Mouse (Mus musculus) erythroblast, embryonic 14.5 days (primary cell): ENCODE measurements at regions not wholly inside any gene's neighbourhood (a gene's known extent, or its start where the extent isn't known, plus 50 kb on each side); places are given as distances from the start of the nearest gene placed in this dataset.

Experiments used
- H3K27me3 ChIP-seq: 2 replicates; pipeline ENCODE4 v1.6.1; 2012; ENCODE audit warnings: inconsistent platforms; ENCODE audit not compliant: control insufficient read depth
- H3K36me3 ChIP-seq: 2 replicates; pipeline ENCODE4 v1.6.1; 2012; ENCODE audit warnings: mild to moderate bottlenecking, inconsistent platforms; ENCODE audit not compliant: control insufficient read depth
- H3K4me1 ChIP-seq: 2 replicates; pipeline ENCODE4 v1.6.1; 2012; ENCODE audit warnings: inconsistent platforms; ENCODE audit not compliant: control insufficient read depth
- H3K4me3 ChIP-seq: replicated peaks from 2 replicates; pipeline ENCODE3; 2012; ENCODE audit warnings: moderate library complexity, mild to moderate bottlenecking, inconsistent platforms
- H3K9me3 ChIP-seq: 2 replicates; pipeline ENCODE4 v1.6.1; 2012; ENCODE audit warnings: low read length, inconsistent platforms, mixed read lengths; ENCODE audit not compliant: control insufficient read depth
- GATA1 ChIP-seq: IDR thresholded peaks from 2 replicates; pipeline ENCODE4 v1.6.1; 2012; ENCODE audit warnings: low read length, inconsistent platforms, mixed read lengths
- TAL1 ChIP-seq: IDR thresholded peaks from 3 replicates; pipeline ENCODE4 v1.6.1; 2012; ENCODE audit warnings: low read length, inconsistent platforms, mixed read lengths

- Histone ChIP-seq H3K4me1 (no peaks in the 10 kb centered on the region), H3K9me3 (no peaks in the 10 kb centered on the region; the same call in 1 of the 2 replicates), H3K27me3 (no peaks in the 10 kb centered on the region), H3K4me3 (no peak overlapping the region), H3K36me3 (no peaks in the 10 kb centered on the region)
- TF ChIP-seq GATA1, result no peak
- TF ChIP-seq TAL1, result no peak
These were observed 178.3 kb downstream of the Gpat3 start for GRCm38 (mm10) chr5:101023784-101024183.

- Histone ChIP-seq H3K36me3 (no peaks in the 10 kb centered on the region), H3K27me3 (no peaks in the 10 kb centered on the region), H3K9me3 (no peaks in the 10 kb centered on the region; the same call in 1 of the 2 replicates), H3K4me1 (no peaks in the 10 kb centered on the region), H3K4me3 (no peak overlapping the region)
- TF ChIP-seq GATA1 (no peak), TAL1 (no peak)
These were observed 175.3 kb downstream of the Gpat3 start for GRCm38 (mm10) chr5:101020784-101021183.

DNA sequence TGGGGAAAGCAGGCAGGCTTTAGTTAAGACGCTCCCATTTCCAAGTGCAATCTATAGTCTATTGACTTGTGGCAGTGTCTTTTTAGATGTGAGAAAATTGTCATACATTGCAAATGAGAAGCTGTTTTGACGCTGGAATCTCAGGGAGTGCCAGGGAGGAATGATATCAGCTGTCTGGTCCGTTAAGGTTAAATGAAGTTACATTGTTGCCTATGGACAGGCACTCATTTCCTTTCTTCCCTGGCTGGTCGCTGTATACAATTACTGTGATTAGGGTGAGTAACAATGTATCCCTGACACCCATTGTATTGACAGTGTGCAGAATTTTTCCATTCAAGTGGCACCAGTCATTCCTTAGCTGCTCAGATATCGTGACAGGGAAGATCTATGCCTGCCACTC, 168.3 kb downstream of the Gpat3 start:
- H3K36me3 ChIP-seq, result no peaks in the 10 kb centered on the region
- no peak overlapping the region for H3K4me3 ChIP-seq
- TF ChIP-seq TAL1, result no peak
- no peak for TF ChIP-seq GATA1
- no peaks in the 10 kb centered on the region for H3K9me3 ChIP-seq
- no peaks in the 10 kb centered on the region for H3K27me3 ChIP-seq
- no peaks in the 10 kb centered on the region for H3K4me1 ChIP-seq

DNA sequence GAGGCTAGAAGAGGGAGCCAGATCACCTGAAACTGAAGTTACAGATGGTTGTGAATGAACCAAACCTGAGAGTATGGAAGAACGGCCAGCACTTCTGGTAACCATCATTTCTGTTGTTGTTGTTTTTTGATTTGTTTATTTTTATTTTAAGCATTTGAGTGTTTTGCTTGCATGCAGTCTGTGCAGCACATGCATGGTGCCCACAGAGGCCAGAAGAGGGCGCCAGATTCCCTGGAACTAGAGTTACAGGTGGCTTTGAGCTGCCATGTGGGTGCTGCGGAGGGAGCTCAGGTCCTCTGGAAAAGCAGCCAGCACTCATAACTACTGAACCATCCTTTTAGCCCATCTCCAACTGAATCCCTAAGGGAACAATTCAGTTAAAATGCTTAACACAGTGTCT, 159.7 kb downstream of the Gpat3 start:
- Histone ChIP-seq H3K36me3 (no peaks in the 10 kb centered on the region), H3K4me1 (no peaks in the 10 kb centered on the region), H3K9me3 (peaks cover 10% of the 10 kb centered on the region), H3K4me3 (no peak overlapping the region), H3K27me3 (no peaks in the 10 kb centered on the region)
- TF ChIP-seq TAL1 (no peak), GATA1 (no peak)

- no peak overlapping the region for H3K4me3 ChIP-seq
- no peaks in the 10 kb centered on the region for H3K36me3 ChIP-seq
- no peaks in the 10 kb centered on the region for H3K27me3 ChIP-seq
- H3K9me3 ChIP-seq, result peaks cover 5% of the 10 kb centered on the region; the same call in 1 of the 2 replicates
- TF ChIP-seq TAL1 (no peak), GATA1 (no peak)
- no peaks in the 10 kb centered on the region for H3K4me1 ChIP-seq
These were observed 154.9 kb downstream of the Gpat3 start for GRCm38 (mm10) chr5:101000436-101000835.

GRCm38 (mm10) chr5:100992365-100992764, 146.9 kb downstream of the Gpat3 start:
- TF ChIP-seq GATA1 (no peak), TAL1 (no peak)
- no peaks in the 10 kb centered on the region for H3K4me1 ChIP-seq
- peaks cover 3% of the 10 kb centered on the region; the same call in 1 of the 2 replicates for H3K9me3 ChIP-seq
- H3K4me3 ChIP-seq, result no peak overlapping the region
- no peaks in the 10 kb centered on the region for H3K36me3 ChIP-seq
- H3K27me3 ChIP-seq, result no peaks in the 10 kb centered on the region

- no peak overlapping the region for H3K4me3 ChIP-seq
- H3K27me3 ChIP-seq, result no peaks in the 10 kb centered on the region
- H3K36me3 ChIP-seq, result no peaks in the 10 kb centered on the region
- TF ChIP-seq TAL1 (no peak), GATA1 (no peak)
- no peaks in the 10 kb centered on the region for H3K4me1 ChIP-seq
- H3K9me3 ChIP-seq, result peaks cover 4% of the 10 kb centered on the region
These were observed 146.1 kb downstream of the Gpat3 start for GRCm38 (mm10) chr5:100991626-100992025.

- no peak for TF ChIP-seq TAL1
- no peak for TF ChIP-seq GATA1
- H3K4me1 ChIP-seq, result no peaks in the 10 kb centered on the region
- H3K36me3 ChIP-seq, result no peaks in the 10 kb centered on the region
- no peak overlapping the region for H3K4me3 ChIP-seq
- no peaks in the 10 kb centered on the region for H3K27me3 ChIP-seq
- peaks cover 7% of the 10 kb centered on the region for H3K9me3 ChIP-seq
These were observed 137.0 kb downstream of the Gpat3 start for GRCm38 (mm10) chr5:100982573-100982936.

GRCm38 (mm10) chr5:100981849-100982572, 136.5 kb downstream of the Gpat3 start:
- H3K4me3 ChIP-seq, result no peak overlapping the region
- H3K27me3 ChIP-seq, result no peaks in the 10 kb centered on the region
- H3K36me3 ChIP-seq, result no peaks in the 10 kb centered on the region
- TF ChIP-seq GATA1 (no peak), TAL1 (no peak)
- peaks cover 8% of the 10 kb centered on the region for H3K9me3 ChIP-seq
- H3K4me1 ChIP-seq, result no peaks in the 10 kb centered on the region

GRCm38 (mm10) chr5:100976736-100977135, 131.2 kb downstream of the Gpat3 start:
- no peaks in the 10 kb centered on the region for H3K36me3 ChIP-seq
- H3K4me1 ChIP-seq, result no peaks in the 10 kb centered on the region
- no peaks in the 10 kb centered on the region for H3K27me3 ChIP-seq
- TF ChIP-seq TAL1 (no peak), GATA1 (no peak)
- peaks cover 6% of the 10 kb centered on the region for H3K9me3 ChIP-seq
- H3K4me3 ChIP-seq, result no peak overlapping the region
